Mouse (Mus musculus): ENCODE data around the gene Ddr1. TPM values are rescaled to one million over a fixed set of nuclear protein-coding genes. Genes with fewer than 3 reads are reported as not detected.
A peak's percentile ranks its signal among the peaks of the same experiment; 100 is the strongest.

Ddr1 gene
- polyA plus RNA-seq, 1 experiment from 2014 or later = 33.8 TPM

DNA sequence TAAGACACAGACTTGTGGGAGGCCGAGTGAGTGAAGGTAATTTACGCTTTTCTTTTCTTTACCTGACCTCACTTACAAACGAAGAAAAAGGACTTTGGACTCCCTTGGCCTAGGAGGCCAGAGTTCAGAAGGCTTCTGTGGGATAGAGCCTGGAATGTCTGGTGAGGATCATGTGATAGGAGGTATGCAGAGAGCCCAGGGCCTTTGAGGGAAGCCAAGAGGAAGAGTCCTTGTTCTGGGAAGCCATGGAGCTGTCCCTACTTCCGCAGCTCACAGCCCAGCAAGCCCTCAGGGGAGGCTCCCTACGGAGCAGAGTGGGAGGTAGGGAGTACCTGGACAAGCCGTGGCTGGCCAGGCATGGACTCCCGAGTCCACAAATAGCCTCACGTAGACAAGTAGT, 17.3 kb upstream of the Ddr1 start:
- DNase-seq (ENCODE audit: low spot score) = no peak

DNA sequence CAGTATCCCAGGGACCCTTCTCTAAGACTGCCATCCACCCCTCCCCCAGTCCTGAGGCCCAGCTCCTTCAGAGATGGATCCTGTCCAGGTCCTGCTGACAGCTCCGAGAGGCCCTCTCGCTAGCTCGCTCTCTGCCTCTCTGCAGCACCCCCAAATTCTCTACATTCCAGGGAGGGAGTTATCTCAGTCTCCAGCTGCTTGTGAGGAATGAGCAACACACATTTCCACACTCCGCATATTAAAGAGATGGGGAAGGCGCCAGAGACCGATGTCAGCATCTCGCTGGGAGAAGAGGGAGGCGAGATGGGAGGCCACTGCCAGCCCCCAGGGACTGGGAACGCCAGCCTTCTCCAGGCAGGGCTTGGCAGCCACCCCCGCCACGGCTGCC, 15.9 kb upstream of the Ddr1 start:
- DNase-seq (ENCODE audit: low spot score) = no peak

DNA sequence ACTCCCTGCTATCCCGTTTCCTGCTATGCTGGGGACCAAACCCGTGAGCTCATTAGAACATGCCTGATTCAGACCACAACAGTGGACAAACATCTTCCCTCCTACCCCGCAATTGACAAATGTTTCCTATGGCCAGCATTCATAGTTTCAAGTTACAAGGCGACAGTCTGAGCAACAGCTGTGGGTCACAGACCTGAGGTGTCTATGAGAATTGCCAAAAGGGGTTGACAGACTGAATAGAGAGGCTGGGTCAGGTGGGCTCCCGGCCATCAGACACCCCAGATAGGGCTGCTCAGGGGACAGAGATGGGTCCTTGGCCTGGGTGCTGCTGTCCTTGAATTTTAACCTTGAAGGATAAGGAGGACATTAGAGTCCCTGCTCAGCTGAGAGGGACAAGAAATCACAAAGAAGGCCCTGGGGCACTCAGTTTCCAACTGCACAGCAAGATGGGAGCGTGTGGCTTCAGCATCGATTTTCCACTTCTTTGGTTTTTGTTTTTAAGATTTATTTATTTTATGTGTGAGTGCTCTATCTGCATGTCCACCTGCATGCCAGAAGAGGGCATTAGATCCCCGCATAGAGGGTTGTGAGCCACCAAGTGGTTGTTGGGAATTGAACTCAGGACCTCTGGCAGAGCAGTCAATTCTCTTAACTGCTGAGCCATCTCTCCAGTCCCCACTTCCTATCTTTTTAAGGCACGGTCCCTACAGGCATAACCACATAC, 15.4 kb upstream of the Ddr1 start:
- no peak for DNase-seq (ENCODE audit: low spot score)

DNA sequence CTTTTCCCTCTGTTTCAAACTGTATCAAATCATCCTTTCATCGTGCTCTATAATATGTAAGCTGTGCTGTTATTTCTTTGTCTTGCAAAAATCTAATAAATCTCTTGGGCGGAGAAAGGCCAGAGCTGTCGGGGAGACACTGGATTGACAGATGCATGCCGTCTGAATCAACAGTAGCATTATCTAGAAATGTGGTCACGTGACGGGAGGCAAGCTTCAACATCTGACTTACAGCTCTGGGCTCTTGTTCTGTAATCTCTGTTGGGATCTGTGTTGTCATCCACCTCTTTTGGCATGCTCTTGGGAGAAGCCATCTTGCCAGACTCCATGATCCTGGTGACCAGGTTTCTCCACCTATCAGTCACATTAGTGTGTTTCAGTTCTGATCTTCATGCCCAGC, 12.7 kb upstream of the Ddr1 start:
- no peak for DNase-seq (ENCODE audit: low spot score)

DNA sequence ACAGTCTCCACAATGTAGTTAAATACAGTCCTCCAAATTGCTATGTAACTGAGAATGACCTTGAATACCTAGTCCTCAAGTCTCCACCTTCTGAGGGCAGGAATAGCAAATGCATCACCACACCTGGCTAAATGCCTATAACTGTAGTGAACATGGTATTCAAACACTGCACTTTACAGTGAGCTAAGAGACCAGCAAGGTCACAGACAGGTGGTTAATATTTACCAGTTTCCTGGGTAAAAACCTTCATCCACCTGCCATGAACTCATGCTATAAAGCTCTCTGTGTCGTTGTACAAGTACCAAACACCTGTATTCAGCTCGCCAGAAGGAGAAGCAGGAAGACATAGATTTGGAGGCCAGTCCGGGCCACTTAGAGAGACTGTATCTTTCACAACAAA, 11.7 kb upstream of the Ddr1 start:
- DNase-seq (ENCODE audit: low spot score) = no peak

DNA sequence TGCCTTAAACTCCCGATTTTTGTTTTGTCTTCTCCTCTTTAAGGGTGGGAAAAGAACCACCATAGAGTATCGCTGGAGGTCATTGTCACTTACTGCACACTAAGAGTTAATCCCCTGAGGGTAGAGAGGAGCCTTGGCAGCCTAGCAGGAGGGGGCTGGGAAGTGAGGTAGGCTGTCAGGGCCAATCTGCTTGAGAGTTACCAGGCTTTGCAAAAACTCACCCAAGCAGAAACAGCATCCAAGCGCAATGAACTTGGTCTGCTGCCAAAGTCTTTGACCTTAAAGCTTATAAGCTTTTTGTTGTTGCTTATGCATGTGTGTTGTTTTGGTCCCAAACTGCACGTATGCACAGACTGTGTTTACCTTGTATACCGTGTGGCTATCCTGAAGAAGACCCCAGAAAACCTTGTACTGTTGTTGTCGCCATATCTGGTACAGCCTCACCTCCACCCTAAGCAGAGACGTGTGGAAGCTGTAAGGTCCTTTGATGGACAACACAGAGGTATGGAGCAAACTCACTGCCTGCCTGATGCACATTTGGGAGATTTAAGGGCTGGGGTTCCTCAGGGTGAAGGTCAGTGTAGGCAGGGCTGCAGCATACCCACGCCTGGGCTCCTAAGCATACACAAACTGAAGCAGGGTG, 6.4 kb upstream of the Ddr1 start:
- no peak for DNase-seq (ENCODE audit: low spot score)

DNA sequence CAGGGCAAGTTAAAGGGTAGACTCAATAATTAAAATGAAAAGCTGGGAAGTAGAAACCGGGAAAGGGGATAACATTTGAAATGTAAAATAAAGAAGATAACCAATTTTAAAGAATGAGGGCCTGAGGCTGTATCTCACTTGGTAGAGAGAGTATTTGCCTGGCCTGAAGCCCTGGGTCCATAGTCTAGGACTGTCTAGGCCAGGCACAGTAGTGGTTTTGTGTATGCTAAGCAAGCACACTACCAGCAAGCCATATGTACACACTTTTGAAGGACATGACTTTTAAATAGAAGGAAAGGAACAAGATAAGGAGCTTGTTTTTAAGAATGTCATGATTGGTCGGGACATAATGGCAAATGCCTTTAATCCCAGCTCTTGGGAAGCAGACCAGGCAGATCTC, 4.2 kb upstream of the Ddr1 start:
- no peak for DNase-seq (ENCODE audit: low spot score)

DNA sequence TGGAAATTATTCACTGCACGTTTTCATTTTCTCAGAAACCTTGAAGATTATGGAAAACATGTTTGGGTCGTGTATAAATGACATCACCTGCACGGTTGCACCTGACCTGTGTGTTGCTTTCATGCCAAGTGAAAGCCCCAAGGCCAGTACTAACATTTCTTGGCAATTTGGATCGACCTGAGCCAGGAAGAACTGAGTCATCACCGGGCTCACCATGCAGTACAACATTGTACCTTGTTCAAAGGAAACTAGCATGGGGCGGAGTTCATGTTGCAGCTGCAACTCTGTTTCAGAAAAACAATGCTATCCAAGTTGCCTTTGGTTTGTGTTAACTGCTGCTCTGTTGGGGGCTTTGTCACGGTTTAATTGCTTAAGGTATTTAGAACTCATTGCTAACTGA, 3.5 kb upstream of the Ddr1 start:
- DNase-seq (ENCODE audit: low spot score) = peak; percentile 54

DNA sequence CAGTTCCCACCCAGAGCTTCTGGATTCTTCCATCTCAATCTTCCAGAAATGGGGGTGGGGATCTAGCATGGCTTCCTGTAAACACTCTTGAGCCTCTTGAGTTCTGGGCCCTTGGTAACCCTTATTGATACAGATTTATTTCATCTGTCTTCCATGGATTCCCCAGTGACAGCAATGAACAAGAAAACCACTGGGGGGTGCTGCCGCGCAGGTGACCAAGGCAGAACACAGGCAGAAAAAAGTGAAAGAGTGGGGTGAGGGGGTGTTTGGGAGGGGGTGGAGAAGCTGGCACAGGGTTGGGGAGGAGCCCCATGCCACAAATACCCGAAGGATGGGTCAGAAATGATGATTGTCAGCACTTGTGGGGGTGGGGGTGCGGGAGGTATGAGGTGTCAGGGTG, 1.4 kb upstream of the Ddr1 start:
- DNase-seq (ENCODE audit: low spot score) = peak; percentile 53

DNA sequence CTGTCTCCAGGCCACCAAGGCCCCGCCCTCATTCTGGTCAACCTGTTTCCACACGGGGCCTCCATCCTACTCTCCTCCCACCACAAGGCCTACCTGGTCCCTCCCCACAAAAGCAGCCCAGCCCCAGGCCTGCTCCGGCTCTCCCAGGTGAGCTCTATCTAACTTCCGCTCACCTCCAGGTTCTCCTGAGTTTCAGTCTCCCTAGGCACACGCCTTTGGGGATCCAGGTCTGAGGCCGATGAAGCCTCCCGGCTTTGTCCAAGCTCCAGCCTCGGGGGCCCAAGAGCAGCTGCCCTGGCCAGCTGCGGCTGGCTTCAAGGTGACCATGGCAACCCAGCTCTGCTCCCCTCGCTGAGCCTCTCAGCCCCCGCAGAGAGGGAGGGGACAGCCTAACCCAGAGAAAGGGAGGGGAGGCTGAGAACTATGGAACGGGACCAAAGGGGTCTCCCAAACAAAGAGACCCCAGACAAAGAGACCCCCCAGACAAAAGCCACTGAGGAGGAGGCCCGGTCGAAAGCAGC, 610 bp downstream of the Ddr1 start:
- no peak for DNase-seq (ENCODE audit: low spot score)

DNA sequence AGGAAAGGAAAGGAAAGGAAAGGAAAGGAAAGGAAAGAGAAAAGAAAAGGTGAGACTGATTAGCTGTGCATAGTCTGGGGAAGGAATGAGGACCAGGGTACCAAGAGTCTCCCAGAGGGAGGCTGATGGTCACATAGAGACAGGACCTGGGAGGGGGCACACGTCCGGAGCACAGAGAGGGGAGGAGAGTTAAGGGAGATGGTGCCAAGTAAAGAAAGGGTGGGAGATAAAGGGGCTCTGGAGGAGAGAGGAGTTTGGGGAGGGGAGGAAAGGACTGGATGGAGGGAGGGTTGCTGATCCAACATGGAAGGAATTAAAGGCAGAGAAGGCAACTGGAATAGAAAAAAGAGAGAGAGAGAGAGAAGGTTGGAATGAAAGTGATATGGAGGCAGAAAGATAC, 1.4 kb downstream of the Ddr1 start:
- DNase-seq (ENCODE audit: low spot score) = no peak

DNA sequence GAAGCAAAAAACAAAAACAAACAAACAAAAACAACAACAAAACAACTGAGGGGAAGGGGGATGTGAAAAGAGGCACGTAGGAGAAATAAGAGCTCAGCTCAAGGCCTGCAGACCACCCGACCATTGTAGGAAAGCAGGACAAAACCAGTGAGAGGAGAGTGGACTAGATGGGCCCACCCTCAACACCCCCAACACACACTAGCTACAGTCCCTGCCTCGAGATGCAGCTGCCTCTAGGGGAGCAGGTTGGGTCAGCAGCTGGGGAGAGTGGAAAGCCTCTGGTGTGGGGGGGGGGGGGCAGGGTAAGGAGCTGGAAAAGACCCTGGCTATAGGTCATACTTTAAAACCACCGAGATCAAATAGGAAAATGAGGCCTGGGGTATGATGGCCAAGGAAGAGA, 1.8 kb downstream of the Ddr1 start:
- no peak for DNase-seq (ENCODE audit: low spot score)

DNA sequence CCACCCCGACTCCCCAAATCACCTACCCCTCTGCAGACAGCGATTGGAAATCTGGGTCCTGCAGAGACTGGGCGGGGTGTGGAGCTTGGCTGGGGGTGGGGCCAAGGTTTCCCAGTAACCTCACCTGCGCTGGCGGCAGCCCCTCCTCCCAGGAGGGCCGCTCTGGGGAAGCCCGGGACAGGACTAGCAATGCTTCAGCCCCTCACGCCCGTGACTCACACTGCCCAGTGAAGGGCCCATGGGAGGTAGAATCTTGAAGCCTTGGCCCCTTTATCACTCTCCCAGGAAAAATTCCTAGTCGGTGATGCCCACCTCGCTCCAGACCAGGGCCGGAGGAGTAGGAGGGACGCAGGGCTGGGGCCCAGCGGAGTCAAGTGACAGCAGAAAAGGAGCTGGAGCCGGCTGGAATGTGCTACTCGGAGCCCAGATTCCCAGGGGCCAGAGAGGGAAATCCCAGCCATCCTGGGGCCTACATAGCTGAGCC, 2.4 kb downstream of the Ddr1 start:
- DNase-seq (ENCODE audit: low spot score) = no peak

DNA sequence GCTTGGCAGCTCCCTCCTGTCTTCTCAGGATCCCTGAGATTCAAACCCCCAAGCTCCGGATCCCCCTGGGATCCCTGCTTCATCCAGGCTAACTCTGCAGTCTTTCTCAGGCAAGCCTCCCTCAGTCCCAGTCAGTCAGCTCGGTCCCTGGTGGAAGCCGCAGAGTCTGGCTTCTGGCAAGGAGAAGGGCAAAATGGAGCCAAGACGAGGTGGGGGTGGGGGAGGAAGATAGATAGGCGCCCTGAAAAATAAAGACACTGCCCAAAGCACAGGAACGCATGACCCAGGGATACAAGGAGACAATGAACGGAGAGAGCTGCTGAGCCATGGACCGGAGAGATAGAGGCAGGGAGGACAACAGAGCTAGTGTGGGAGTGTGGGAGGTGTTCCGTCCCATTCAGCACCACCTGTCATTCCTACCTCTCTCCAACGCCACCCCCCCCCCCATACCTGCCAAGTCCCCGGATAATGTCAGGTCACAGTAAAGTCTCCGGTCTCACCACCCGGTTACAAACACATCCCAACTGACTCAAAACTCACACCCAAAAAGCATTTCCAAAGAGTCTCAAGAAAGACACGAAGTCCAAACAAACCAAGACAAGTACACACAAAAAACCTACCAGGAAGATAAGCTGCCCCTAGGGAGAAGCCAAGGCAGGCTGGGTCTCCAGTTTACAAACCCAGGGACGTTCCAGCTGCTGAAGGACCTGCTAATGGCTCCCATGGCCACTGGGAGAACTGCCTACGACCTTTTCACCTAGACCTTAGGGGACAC, 3.0 kb downstream of the Ddr1 start:
- DNase-seq (ENCODE audit: low spot score) = no peak

DNA sequence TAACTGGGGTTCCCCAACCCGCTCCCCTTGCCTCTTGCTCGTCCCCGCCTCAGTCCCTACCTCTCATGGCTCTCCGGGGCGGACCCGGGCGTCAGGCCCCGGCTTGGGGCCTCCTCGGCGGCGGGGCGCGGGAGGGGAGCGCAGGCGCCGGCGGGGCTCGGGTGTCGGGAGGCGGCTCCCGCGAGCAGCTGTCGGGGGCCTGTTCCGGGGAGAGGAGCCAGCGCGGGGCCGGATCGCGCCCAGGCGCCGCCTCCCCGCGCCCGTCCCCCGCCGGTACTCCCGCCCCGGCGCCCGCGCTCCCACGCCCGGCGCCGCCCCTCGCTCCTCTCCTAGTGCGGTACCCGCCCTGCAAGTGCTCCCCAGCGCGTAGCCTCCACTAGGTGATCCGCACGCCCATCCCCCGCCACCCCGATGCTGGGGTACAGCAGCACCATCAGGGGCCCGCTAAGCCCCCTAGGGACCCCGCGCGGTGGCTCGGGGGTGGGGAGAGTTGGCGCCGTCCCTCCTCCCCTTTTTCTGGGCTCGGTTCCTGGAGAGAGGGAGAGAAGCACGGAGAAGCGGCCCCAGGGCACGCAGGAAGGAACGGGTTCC, 4.0 kb downstream of the Ddr1 start:
- DNase-seq (ENCODE audit: low spot score) = peak; percentile 68

DNA sequence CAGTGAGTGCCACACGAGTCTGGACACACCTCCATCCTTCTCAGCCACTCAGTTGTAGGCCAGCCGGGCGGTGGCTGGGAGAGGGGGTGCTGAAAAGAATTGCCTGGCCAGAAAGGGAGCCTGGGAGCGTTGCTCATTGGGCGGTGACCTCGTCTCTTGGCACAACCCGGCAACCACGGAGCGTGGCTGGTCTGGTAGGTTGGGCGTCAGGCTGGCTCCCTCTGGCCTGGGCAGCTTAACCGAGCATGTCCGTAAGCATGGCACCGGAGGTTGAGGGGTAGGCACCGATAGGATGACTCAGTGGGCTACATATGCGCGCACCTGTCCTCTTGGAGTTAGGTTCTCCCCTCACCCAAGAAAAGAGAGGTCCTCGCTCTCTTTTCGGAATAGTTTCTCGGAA, 4.5 kb downstream of the Ddr1 start:
- no peak for DNase-seq (ENCODE audit: low spot score)

DNA sequence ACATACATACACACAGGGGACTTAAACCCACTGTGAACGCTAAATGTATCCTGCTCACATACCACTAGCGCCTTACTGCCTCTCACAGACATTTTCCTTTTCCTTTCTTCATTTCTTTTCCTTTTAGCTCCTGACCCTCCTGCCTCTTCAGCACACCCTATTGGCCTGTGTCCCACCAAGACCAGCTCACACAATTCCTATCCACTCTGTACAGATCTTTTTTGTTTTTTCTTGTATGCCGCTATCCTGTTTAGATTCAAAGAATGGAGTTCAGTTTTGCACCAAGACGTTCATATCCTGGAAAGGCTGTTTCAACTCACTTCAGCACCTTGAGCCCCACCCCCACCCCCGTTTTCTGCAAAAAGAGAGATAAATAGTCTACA, 5.9 kb downstream of the Ddr1 start:
- no peak for DNase-seq (ENCODE audit: low spot score)

DNA sequence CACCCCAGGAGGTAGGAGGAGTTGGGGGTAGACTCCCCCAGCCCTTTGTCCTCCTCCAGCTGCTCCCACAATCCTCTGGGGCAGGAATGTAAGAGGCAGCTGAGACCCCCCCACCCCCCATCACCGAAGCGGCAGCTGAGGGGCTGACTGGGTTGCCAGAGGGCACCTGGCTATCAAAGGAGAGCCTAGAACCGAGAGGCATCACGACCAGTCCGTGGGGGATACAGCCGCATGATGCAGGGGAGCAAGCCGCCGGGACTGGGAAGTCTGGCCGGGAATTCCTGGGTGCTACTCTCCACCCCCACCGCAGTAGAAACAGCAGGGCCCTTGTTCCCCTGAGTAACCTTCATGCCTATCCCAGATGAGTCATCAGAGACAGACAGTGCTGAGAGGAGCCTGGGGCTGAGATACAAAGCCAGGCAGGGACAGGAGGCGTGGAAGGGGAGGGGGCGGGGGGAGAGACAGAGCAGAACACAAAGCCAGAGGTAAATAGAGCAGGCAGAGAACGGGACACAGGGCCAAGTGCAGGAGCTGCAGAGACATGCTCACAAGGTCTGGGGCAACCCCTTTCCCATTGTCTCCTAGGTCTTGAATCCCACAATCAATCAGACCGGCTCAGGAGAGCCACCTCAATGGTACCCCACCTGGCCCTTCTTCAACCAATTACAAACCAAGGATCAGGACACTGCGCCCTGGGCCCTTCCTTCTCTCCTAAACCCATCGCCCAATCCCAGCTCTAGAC, 6.5 kb downstream of the Ddr1 start:
- no peak for DNase-seq (ENCODE audit: low spot score)

DNA sequence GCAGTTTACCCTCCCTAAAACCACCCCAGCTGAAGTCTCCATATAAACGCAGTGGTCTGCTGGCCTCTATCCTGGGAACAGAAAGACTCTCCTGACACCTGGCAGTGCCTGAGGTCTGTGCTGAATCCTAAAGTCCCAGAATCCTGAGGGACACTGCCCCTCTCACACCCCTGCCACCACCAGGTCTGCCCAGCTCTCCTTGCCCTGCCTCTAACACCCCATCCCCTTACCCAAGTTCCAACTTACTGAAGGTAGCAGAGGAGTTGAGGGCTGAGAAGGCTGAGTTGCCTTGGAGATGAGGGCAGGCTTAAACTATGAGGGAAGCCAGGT, 7.0 kb downstream of the Ddr1 start:
- DNase-seq (ENCODE audit: low spot score) = no peak

DNA sequence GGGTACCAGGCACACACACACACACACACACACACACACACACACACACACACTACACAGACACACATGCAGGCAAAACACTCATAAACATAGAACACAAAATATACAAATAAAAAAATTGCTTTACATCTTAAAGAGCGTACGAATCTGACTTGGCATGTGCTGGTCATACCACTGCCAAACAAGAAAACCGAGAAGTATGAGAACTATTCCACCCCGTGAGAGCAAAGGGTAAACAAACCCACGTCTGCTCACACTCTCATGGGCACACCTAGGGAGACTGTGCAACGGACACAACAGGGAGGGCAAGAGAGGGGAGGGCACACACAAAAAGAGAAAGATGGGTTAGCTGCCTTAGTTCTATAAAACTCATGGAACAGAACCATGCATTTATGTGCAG, 7.7 kb downstream of the Ddr1 start:
- no peak for DNase-seq (ENCODE audit: low spot score)

DNA sequence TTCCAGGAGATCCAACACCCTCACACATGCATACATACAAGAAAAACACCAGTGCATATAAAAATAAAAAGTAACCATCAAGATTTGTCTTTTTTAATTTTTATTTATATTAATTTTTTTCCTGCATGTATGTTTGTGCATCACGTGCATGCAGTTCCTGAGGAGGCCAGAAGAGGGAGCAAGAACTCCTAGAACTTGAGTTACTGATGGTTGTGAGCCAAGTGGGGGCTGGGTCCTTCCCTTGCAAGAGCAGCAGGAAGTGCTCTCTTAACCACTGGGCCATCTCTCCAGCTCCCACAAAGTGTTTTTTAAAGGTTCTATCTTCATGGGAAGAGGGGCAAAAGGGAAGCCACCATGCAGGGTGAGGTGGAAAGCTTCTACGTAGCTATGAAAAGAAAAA, 9.1 kb downstream of the Ddr1 start:
- peak; percentile 63 for DNase-seq (ENCODE audit: low spot score)
